Mouse (Mus musculus) adrenal gland (tissue): ENCODE results near the gene E430018J23Rik.
"Not testable (repeated sequence)": the region's sequence is repeated elsewhere in the genome, so short reads cannot be mapped to it uniquely, and the experiment has no call there.

Source experiments
- intact Hi-C: fragments of 180-260 bp; cut with DNase I; formaldehyde crosslinking; loops from one replicate; pipeline ENCODE4 v1.15.1; 2025

Gene E430018J23Rik

GRCm38 (mm10) chr7:127343351-127344019 lies 49.9 kb downstream of the E430018J23Rik start:
- intact Hi-C loops, result no loop called here

- intact Hi-C loops, result no loop called here
These were observed 50.5 kb downstream of the E430018J23Rik start for GRCm38 (mm10) chr7:127342888-127343287.

GRCm38 (mm10) chr7:127342332-127342731 lies 51.1 kb downstream of the E430018J23Rik start:
- intact Hi-C loops, result no loop called here

GRCm38 (mm10) chr7:127341861-127342260 lies 51.6 kb downstream of the E430018J23Rik start:
- intact Hi-C loops, result not testable (repeated sequence)

GRCm38 (mm10) chr7:127341356-127341755 lies 52.1 kb downstream of the E430018J23Rik start:
- intact Hi-C loops, result no loop called here
